Mouse (Mus musculus): ENCODE data around the gene Fndc1. TPM values are rescaled to one million over a fixed set of nuclear protein-coding genes. Genes with fewer than 3 reads are reported as not detected.

Gene Fndc1
- polyA plus RNA-seq, 1 experiment from 2014 or later: 3.1 TPM

GRCm38 (mm10) chr17:7860845-7861360 is 33.8 kb upstream of the Fndc1 start:
- H3K27me3 ChIP-seq: no peaks in the 10 kb centered on the region
- H3K27ac ChIP-seq: no peak overlapping the region
- 56% methylated on average over 8 of the region's 8 CpGs for WGBS
- no peak overlapping the region for H3K9ac ChIP-seq
- no peak for ATAC-seq (replicated peaks; ENCODE audit: low FRiP score)
- H3K4me2 ChIP-seq: no peak overlapping the region
- no peak overlapping the region for H3K4me3 ChIP-seq (replicated peaks)
- H3K4me1 ChIP-seq: no peaks in the 10 kb centered on the region
- no peaks in the 10 kb centered on the region for H3K9me3 ChIP-seq (replicated peaks)
- H3K36me3 ChIP-seq: no peaks in the 10 kb centered on the region

- Histone ChIP-seq H3K9me3 (replicated peaks) (no peaks in the 10 kb centered on the region), H3K27ac (no peak overlapping the region), H3K4me2 (no peak overlapping the region), H3K4me1 (no peaks in the 10 kb centered on the region), H3K4me3 (replicated peaks) (no peak overlapping the region), H3K36me3 (no peaks in the 10 kb centered on the region), H3K9ac (no peak overlapping the region), H3K27me3 (no peaks in the 10 kb centered on the region)
- WGBS: 81% methylated on average over 5 of the region's 6 CpGs
- ATAC-seq (replicated peaks; ENCODE audit: low FRiP score): no peak
Observed at GRCm38 (mm10) chr17:7857658-7858057, 30.6 kb upstream of the Fndc1 start.

- Histone ChIP-seq H3K4me1 (0 out of 2 replicates have a peak, but pooled peaks cover 4% of the 10 kb centered on the region), H3K9ac (no peak overlapping the region), H3K4me2 (no peak overlapping the region), H3K4me3 (replicated peaks) (no peak overlapping the region), H3K9me3 (replicated peaks) (no peaks in the 10 kb centered on the region), H3K27ac (no peak overlapping the region), H3K36me3 (no peaks in the 10 kb centered on the region), H3K27me3 (no peaks in the 10 kb centered on the region)
- no peak for ATAC-seq (replicated peaks; ENCODE audit: low FRiP score)
- 71% methylated on average over 8 of the region's 8 CpGs for WGBS
Observed at GRCm38 (mm10) chr17:7855851-7856250, 28.7 kb upstream of the Fndc1 start.

- Histone ChIP-seq H3K9me3 (replicated peaks) (no peaks in the 10 kb centered on the region), H3K4me1 (0 out of 2 replicates have a peak, but pooled peaks cover 4% of the 10 kb centered on the region), H3K27ac (no peak overlapping the region), H3K36me3 (no peaks in the 10 kb centered on the region), H3K27me3 (no peaks in the 10 kb centered on the region), H3K4me2 (no peak overlapping the region), H3K4me3 (replicated peaks) (no peak overlapping the region), H3K9ac (no peak overlapping the region)
- 30% methylated on average over 4 of the region's 4 CpGs for WGBS
- ATAC-seq (replicated peaks; ENCODE audit: low FRiP score): no peak
Observed at GRCm38 (mm10) chr17:7851979-7852378, 24.9 kb upstream of the Fndc1 start.

GRCm38 (mm10) chr17:7851527-7851926 is 24.4 kb upstream of the Fndc1 start:
- ATAC-seq (replicated peaks; ENCODE audit: low FRiP score): no peak
- Histone ChIP-seq H3K27ac (no peak overlapping the region), H3K27me3 (no peaks in the 10 kb centered on the region)

GRCm38 (mm10) chr17:7850246-7850645 is 23.1 kb upstream of the Fndc1 start:
- H3K4me3 ChIP-seq (replicated peaks): no peak overlapping the region
- 0 out of 2 replicates have a peak, but pooled peaks cover 4% of the 10 kb centered on the region for H3K4me1 ChIP-seq
- no peak overlapping the region for H3K9ac ChIP-seq
- H3K4me2 ChIP-seq: no peak overlapping the region
- no peaks in the 10 kb centered on the region for H3K36me3 ChIP-seq
- no peaks in the 10 kb centered on the region for H3K9me3 ChIP-seq (replicated peaks)
- no peak for ATAC-seq (replicated peaks; ENCODE audit: low FRiP score)
- whole genome bisulfite sequencing: 82% methylated on average over 6 of the region's 6 CpGs
- H3K27ac ChIP-seq: no peak overlapping the region
- no peaks in the 10 kb centered on the region for H3K27me3 ChIP-seq

More at GRCm38 (mm10) chr17:7851527-7851926, 24.4 kb upstream of the Fndc1 start:
- Histone ChIP-seq H3K4me2 (no peak overlapping the region), H3K9me3 (replicated peaks) (no peaks in the 10 kb centered on the region), H3K4me1 (0 out of 2 replicates have a peak, but pooled peaks cover 4% of the 10 kb centered on the region), H3K4me3 (replicated peaks) (no peak overlapping the region), H3K9ac (no peak overlapping the region), H3K36me3 (no peaks in the 10 kb centered on the region)
- 64% methylated on average over 9 of the region's 9 CpGs for WGBS

- Histone ChIP-seq H3K9ac (no peak overlapping the region), H3K4me3 (replicated peaks) (no peak overlapping the region), H3K9me3 (replicated peaks) (no peaks in the 10 kb centered on the region), H3K4me1 (no peaks in the 10 kb centered on the region), H3K27me3 (no peaks in the 10 kb centered on the region), H3K4me2 (no peak overlapping the region), H3K27ac (no peak overlapping the region), H3K36me3 (no peaks in the 10 kb centered on the region)
- 79% methylated on average over 12 of the region's 12 CpGs for WGBS
- ATAC-seq (replicated peaks; ENCODE audit: low FRiP score): no peak
Observed at GRCm38 (mm10) chr17:7840505-7841290, 13.6 kb upstream of the Fndc1 start.

- no peak overlapping the region for H3K27ac ChIP-seq
- 11% methylated on average over 16 of the region's 16 CpGs for WGBS
- peak overlapping the region; percentile 93 for H3K4me2 ChIP-seq
- no peaks in the 10 kb centered on the region for H3K36me3 ChIP-seq
- no peak for ATAC-seq (replicated peaks; ENCODE audit: low FRiP score)
- no peak overlapping the region for H3K9ac ChIP-seq
- H3K4me3 ChIP-seq (replicated peaks): peak overlapping the region; percentile 56
- no peaks in the 10 kb centered on the region for H3K9me3 ChIP-seq (replicated peaks)
- H3K27me3 ChIP-seq: peaks cover 55% of the 10 kb centered on the region
- H3K4me1 ChIP-seq: peaks cover 11% of the 10 kb centered on the region
Observed at GRCm38 (mm10) chr17:7827586-7827985, 484 bp upstream of the Fndc1 start.

GRCm38 (mm10) chr17:7825416-7825815 is 1.7 kb downstream of the Fndc1 start:
- Histone ChIP-seq H3K27ac (no peak overlapping the region), H3K4me3 (replicated peaks) (no peak overlapping the region), H3K36me3 (no peaks in the 10 kb centered on the region), H3K4me1 (peaks cover 11% of the 10 kb centered on the region), H3K27me3 (peaks cover 55% of the 10 kb centered on the region), H3K4me2 (no peak overlapping the region), H3K9ac (no peak overlapping the region), H3K9me3 (replicated peaks) (no peaks in the 10 kb centered on the region)
- ATAC-seq (replicated peaks; ENCODE audit: low FRiP score): no peak
- WGBS: 66% methylated on average over 9 of the region's 9 CpGs

- Histone ChIP-seq H3K4me1 (peaks cover 7% of the 10 kb centered on the region), H3K9me3 (replicated peaks) (no peaks in the 10 kb centered on the region), H3K36me3 (no peaks in the 10 kb centered on the region), H3K27me3 (peaks cover 24% of the 10 kb centered on the region), H3K9ac (no peak overlapping the region), H3K4me2 (no peak overlapping the region), H3K27ac (no peak overlapping the region), H3K4me3 (replicated peaks) (no peak overlapping the region)
- no peak for ATAC-seq (replicated peaks; ENCODE audit: low FRiP score)
- WGBS: 30% methylated on average over 17 of the region's 17 CpGs
Observed at GRCm38 (mm10) chr17:7821553-7822186, 5.4 kb downstream of the Fndc1 start.

GRCm38 (mm10) chr17:7820176-7820575 is 6.9 kb downstream of the Fndc1 start:
- 84% methylated on average over 7 of the region's 7 CpGs for WGBS
- H3K4me3 ChIP-seq (replicated peaks): no peak overlapping the region
- no peak overlapping the region for H3K9ac ChIP-seq
- no peaks in the 10 kb centered on the region for H3K36me3 ChIP-seq
- H3K27me3 ChIP-seq: peaks cover 9% of the 10 kb centered on the region
- no peaks in the 10 kb centered on the region for H3K9me3 ChIP-seq (replicated peaks)
- ATAC-seq (replicated peaks; ENCODE audit: low FRiP score): no peak
- no peak overlapping the region for H3K27ac ChIP-seq
- peaks cover 6% of the 10 kb centered on the region; the same call in 1 of the 2 replicates for H3K4me1 ChIP-seq
- H3K4me2 ChIP-seq: no peak overlapping the region

- no peak for ATAC-seq (replicated peaks; ENCODE audit: low FRiP score)
- no peaks in the 10 kb centered on the region for H3K36me3 ChIP-seq
- H3K9me3 ChIP-seq (replicated peaks): no peaks in the 10 kb centered on the region
- H3K4me2 ChIP-seq: no peak overlapping the region
- no peak overlapping the region for H3K4me3 ChIP-seq (replicated peaks)
- peaks cover 6% of the 10 kb centered on the region; the same call in 1 of the 2 replicates for H3K4me1 ChIP-seq
- H3K27ac ChIP-seq: no peak overlapping the region
- WGBS: 88% methylated on average over 2 of the region's 2 CpGs
- no peak overlapping the region for H3K9ac ChIP-seq
- H3K27me3 ChIP-seq: no peaks in the 10 kb centered on the region
Observed at GRCm38 (mm10) chr17:7816602-7817001, 10.5 kb downstream of the Fndc1 start.

Data from kidney, embryonic 15.5 days (tissue).